ENCODE assay signal across 9 mouse cellular contexts in the genomic region with DNA sequence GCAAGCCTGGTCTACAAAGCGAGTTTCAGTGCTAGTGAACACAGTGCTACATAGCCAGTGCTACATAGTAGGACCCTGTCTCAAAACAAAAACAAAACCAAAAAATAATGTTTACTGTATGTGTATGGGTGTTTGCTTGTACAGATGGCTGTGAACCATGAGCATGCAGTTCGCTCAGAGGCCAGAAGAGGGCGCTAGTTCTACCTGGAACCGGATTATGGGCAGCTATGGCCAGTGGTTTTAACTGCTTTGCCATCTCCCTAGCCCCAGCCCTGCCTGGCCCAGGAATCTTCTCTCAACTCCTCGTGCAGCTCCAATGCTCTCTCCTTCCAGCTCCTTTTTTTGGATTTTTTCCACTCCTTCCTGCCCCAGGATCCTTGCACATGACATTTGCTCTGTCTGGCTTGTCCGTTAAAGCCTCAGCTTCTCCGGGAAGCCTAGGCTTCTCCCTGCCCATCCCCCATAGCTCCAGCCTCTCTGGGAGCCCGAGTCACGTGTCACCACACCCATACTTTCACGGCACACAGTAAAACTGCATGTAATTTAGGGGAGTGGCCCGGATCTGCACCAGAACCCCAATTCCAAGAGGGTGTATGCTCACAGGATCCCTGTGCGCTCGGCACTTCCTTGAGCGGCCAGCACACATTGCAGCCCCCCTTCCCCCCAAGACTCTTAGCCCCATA. TPM values are rescaled to one million over a fixed set of nuclear protein-coding genes. Genes with fewer than 3 reads are reported as not detected.
DNase-seq lines count a peak whose midpoint lies in the region; ATAC-seq and TF ChIP-seq lines count a peak whose summit lies in the region.
"Had no signal": no experiment of that assay in that cellular context is flagged by ENCODE, and none has a peak within 500 bp of the region (broad histone marks: within the 10 kb centered on the region; RNA-seq: fewer than 3 reads in every experiment).

No protein-coding gene starts in this region.

- H3K27me3 ChIP-seq in limb, embryonic 12.5 days: no peaks in the 10 kb centered on the region

- H3K9ac ChIP-seq in limb, embryonic 12.5 days (replicated peaks): no peak overlapping the region

- WGBS in limb, embryonic 12.5 days: 77% methylated on average over 14 of the region's 14 CpGs

- H3K9me3 ChIP-seq in limb, embryonic 12.5 days: no peaks in the 10 kb centered on the region

- DNase-seq in CD4-positive, CD25-positive, alpha-beta regulatory T cell, adult 2 months (ENCODE audit: low read depth, low spot score): peak; percentile 42
- no peak for DNase-seq in left cerebral cortex, adult 2 months (ENCODE audit: extremely low spot score in 1 of 2, low spot score in 2 of 2)
- no peak for DNase-seq in left cerebral cortex, adult 18-20 months (ENCODE audit: low spot score in 2 of 2)
- peak; percentile 90 for DNase-seq in ZHBTc4 (ENCODE audit: low read depth, low spot score)
- DNase-seq in adrenal gland, adult (ENCODE audit: inconsistent age in 2 of 2, low spot score in 1 of 2): no peak
- DNase-seq: left cerebral cortex, postnatal 4 days had no signal

- no peaks in the 10 kb centered on the region for H3K36me3 ChIP-seq in limb, embryonic 12.5 days

- no peak for ATAC-seq in CD4-positive, CD25-positive, alpha-beta regulatory T cell, adult 4 months
- no peak for ATAC-seq in limb, embryonic 12.5 days (ENCODE audit: insufficient number of reproducible peaks, insufficient read depth, low FRiP score, low TSS enrichment, low read depth)
- ATAC-seq in inflammation-experienced regulatory T-cells, adult 6 months: no peak

- peak; percentile 30 for TF ChIP-seq CTCF in left cerebral cortex, adult 2 months (IDR thresholded peaks at IDR 0.05)

- H3K27ac ChIP-seq in left cerebral cortex, adult 2 months: no peak overlapping the region
- H3K27ac ChIP-seq in limb, embryonic 12.5 days: peak overlapping the region; percentile 87

- H3K4me3 ChIP-seq in left cerebral cortex, adult 2 months: no peak overlapping the region
- no peak overlapping the region for H3K4me3 ChIP-seq in limb, embryonic 12.5 days (replicated peaks)

- intact Hi-C loops in left cerebral cortex, adult 2 months (cut with DNase I): no loop called here

- H3K4me2 ChIP-seq in limb, embryonic 12.5 days: no peak overlapping the region

- peaks cover 23% of the 10 kb centered on the region for H3K4me1 ChIP-seq in limb, embryonic 12.5 days (replicated peaks)

RNA-seq across cellular contexts. Expression of gene Itpr3, which starts 9.2 kb away (rescaled TPM):
- polyA plus RNA-seq in CD4-positive, CD25-positive, alpha-beta regulatory T cell, adult 4 months (2017; shearing (Covaris generic)): 1 to 10 TPM; 8.2 to 8.6 TPM
- total RNA-seq in left cerebral cortex, adult 2 months (2021): 1 to 10 TPM; 2.2 to 3.3 TPM
- 1 to 10 TPM; 2.8 to 3.0 TPM for total RNA-seq in left cerebral cortex, adult 18-20 months (2021)
- polyA plus RNA-seq in limb, embryonic 12.5 days (2016; fragmentation: Nextera tagmentation; extraction: Ambion mirVana): 4.3 and 5.2 TPM in 2 replicates
- 1 to 10 TPM; 3.9 to 8.2 (median 7.1) TPM for polyA plus RNA-seq in inflammation-experienced regulatory T-cells, adult 6 months (2017; shearing (Covaris generic))

RNA-seq across cellular contexts. Expression of gene Bak1, which starts 19.1 kb away (rescaled TPM):
- 1 to 10 TPM; 3.2 to 4.8 TPM for polyA plus RNA-seq in CD4-positive, CD25-positive, alpha-beta regulatory T cell, adult 4 months (2017; shearing (Covaris generic))
- 10 to 100 TPM; 13.0 to 14.0 TPM for total RNA-seq in left cerebral cortex, adult 2 months (2021)
- total RNA-seq in left cerebral cortex, adult 18-20 months (2021): 10 to 100 TPM; 12.0 to 13.0 TPM
- polyA plus RNA-seq in limb, embryonic 12.5 days (2016; fragmentation: Nextera tagmentation; extraction: Ambion mirVana): 3.5 and 5.3 TPM in 2 replicates
- polyA plus RNA-seq in inflammation-experienced regulatory T-cells, adult 6 months (2017; shearing (Covaris generic)): 10 to 100 TPM in 1 of 3 experiments, 1 to 10 TPM in 2; 5.1 to 23.3 (median 6.8) TPM

Comparison
In these comparisons a context has a peak if more than half of its experiments do, and no peak if none do; other contexts are left out.
1. DNase-seq: peak in CD4-positive, CD25-positive, alpha-beta regulatory T cell, adult 2 months (single experiment) and ZHBTc4 (single experiment); none in left cerebral cortex, adult 2 months (0 of 2), left cerebral cortex, adult 18-20 months (0 of 2) and adrenal gland, adult (0 of 2).